Mouse (Mus musculus) telencephalon, adult 2 months (tissue): ENCODE results near the gene Olfr1281.

ENCODE experiments used
- DNase-seq: peaks from one replicate; pipeline ENCODE4 v3.0.0-alpha.2; 2011; ENCODE audit warnings: low read depth, low spot score

Gene Olfr1281

DNA sequence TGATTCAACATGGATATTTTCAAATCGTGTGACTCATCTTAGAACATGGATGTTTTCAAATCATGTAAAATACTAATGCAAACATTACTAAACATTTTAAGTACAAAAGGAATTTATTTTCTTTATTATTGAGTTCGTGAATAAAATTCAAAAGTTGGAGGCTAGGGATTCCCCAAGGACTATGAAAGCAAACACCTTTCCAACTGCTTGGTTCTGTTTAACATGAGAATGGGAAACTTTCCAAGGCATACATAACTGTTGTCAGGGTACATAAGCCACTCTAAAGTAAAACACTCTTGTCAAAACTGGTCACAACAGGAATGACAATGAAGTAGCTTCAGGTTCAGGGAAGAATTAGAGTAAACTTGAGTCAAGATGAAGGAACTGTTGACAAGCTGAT lies at the start of gene Olfr1281:
Olfr1281 (plus strand) TSS at position 301 of the 400 bp plus-strand sequence.
- DNase-seq, result no peak

DNA sequence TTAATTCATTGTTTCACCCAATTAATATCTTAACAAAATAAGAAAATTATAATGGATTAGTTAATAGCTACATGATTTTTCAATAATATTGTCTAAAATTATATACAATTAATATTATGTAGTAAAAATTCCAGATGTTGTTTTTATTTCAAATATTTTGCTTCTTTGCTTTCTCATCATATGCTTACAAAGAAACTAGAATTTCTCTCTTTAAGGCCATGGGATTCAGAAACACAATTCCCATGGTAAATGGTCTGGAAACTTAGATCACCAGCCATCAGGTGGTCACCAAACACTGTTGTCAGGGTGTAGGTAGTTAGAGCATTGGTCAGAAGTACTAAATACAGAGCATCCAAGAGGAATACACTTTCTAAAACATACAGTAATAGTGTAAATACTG lies 36.5 kb upstream of the Olfr1281 start, which contains the start of gene Olfr1278:
Olfr1278 (plus strand) TSS at position 301 of the 400 bp plus-strand sequence.
- DNase-seq, result no peak

DNA sequence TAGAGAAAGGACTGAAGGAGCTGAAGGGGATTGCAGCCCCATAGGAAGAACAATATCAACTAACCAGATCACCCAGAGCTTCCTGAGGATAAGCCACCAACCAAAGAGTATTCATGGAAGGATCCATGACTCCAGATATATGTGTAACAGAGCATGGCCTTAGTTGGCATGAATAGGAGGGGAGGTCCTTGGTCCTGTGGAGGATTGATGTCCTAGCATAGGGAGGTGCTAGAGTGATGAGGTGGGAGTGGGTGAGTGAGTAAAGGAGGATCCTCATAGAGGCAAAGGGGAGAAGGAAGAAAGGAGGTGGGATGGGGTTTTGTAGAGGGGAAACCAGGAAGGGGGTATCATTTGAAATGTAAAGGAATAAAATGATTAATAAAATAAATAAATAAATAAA lies 27.8 kb upstream of the Olfr1281 start:
- DNase-seq, result no peak

DNA sequence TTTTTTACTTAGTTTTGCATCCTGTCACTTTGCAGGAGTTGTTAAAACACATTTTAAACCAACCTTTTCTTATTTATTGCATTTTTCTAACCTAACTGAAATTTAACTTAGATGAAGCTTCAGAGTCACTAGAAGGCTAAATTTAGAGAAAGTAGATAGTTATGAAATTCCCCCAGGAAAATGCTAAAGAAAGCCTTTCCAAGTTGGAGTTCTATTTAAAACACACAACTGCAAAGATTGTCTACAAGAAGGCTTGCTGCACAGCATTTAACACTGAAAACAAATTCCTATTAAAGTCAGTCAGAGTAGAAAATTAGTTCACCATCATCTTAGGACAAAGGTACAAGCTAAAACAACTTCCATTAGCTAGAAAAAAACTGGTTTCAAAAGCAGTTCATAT lies 25.9 kb upstream of the Olfr1281 start, which contains the start of gene Olfr1279:
Olfr1279 (plus strand) TSS at position 262 of the 400 bp plus-strand sequence.
- DNase-seq, result peak; percentile 34

DNA sequence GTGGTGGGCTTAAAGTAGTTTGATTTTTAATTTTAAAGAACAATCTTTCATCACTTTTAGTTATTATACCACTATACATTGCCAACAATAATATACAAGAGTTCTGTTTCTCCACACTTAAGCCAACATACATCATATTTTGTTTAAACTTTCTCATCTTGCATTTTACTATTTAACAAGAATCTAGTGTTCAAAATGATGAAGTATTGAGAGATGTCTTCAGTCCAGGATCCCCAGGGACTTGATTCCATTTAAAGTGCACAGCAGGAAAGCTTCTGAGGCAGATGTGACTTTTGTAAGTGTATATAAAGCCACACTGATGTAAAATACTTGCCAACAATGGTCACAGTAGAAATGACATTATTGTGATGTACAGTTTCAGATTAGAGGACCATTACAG lies 12.6 kb upstream of the Olfr1281 start, which contains the start of gene Olfr1280:
Olfr1280 (plus strand) TSS at position 301 of the 400 bp plus-strand sequence.
- no peak for DNase-seq

DNA sequence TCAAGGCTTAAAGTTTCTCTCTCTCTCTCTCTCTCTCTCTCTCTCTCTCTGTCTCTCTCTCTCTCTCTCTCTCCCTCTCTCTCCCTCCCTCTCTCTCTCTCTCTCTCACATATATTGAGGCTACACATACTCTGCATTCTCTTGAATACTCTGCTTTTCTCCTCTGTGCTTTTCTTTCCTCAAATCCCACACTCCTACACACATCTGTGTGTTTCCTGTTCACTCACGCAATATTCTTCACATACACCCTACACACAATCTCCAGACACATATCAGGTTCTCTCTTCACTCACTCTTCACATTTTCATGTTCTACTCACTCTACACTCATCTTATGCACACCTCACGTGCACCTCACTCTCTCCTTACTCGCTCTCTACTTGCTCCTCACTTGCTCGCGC lies 7.4 kb downstream of the Olfr1281 start:
- DNase-seq, result peak; percentile 0

DNA sequence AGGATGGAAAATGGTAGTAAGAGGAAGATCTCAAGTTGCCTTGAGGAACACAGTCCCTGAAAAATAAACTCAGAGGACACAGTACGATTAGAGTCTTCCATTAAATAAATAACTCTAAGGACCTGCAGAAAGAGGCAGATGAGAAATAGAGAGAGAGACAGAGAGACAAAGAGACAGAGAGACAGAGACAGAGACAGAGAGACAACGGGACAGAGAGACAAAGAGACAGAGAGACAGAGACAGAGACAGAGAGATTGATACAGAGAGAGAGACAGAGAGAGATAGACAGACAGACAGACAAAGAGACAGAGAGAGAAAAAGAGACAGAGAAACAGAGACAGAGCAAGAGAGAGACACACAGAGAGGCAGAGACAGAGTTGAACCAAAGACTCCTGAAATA lies 9.7 kb downstream of the Olfr1281 start, which contains the start of gene Olfr1282:
Olfr1282 (minus strand) TSS at position 101 of the 400 bp plus-strand sequence.
- no peak for DNase-seq

DNA sequence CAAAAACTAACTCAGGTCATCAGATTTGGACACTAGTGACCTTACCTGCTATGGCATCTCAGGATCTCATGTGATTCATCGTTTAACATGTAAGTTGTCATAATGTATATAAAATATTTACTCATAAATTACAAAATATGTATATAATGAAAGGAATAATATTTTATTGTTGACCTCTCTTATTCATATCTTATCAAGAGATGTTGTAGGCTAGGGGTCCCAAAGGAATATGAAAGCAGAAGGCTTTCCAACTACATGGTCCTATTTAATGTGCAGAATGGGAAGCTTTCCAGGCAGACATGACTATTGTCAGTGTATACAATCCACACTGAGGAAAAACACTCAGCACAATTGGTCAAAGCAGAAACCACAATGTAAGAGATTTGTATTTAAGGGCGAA lies 40.2 kb downstream of the Olfr1281 start, which contains the start of gene Olfr1283:
Olfr1283 (plus strand) TSS at position 301 of the 400 bp plus-strand sequence.
- no peak for DNase-seq

DNA sequence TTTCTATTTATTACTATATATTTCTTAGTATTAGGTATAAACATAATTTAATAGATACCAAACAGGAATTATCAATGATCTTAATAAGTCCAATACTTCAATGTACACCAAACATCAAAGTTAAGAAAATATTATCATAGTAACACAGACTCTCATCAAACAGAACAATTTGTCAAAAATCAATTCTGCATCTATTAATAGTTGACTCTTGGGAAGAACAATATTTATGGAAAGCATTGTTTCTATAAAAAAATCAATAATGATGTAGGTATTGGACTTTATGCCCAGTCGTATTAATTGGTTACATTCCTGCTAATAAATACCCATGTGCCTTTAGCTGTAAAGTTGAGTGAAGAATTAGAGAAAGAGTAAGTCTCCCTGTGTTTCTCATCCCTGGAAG lies 48.9 kb downstream of the Olfr1281 start, which contains the start of gene Olfr1284:
Olfr1284 (plus strand) TSS at position 301 of the 400 bp plus-strand sequence.
- DNase-seq, result no peak
